Mouse (Mus musculus) right cerebral cortex, postnatal 14 days (tissue): Measurements from ENCODE around the gene Grik4.

ENCODE experiments used
- DNase-seq: peaks from one replicate; pipeline ENCODE4 v3.0.0; 2022

Grik4 gene

DNA sequence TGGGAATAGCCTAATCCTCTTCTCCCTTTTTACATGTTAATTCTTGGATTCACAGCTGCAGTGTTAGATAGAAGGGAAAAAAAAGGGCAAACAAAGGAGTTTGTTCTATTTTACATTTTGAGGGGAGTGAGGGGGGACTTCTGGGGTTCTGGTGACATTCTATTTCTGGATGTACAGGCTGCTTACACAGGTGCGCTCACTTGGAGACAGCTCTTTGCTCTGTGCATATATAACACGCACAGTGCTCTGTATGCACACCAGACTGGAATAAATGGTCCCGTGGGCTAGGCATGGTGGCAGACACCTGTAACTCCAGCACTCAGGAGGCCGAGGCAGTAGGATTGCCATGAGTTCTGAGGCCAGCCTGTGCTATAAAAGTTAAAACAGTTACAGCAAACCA lies 292.0 kb downstream of the Grik4 start:
- no peak for DNase-seq

DNA sequence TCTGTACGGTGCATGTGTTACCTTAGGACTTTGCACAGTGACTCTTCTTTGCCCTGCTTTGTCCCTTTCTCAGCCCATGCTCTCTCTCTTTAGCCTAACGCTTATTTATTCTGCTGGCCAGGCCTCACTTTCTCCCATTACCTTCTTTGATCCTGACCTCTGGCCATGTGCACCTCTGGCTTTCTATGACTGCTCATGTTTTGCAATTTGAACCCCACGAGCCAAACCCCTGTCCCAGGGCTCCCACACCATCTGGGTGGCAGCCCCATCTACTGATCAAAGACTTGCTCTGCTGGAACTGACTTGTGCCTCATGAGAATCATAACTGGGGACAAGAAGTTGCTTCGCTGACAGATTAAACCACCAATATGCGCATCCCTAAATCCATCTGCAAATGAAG lies 294.4 kb downstream of the Grik4 start:
- no peak for DNase-seq

DNA sequence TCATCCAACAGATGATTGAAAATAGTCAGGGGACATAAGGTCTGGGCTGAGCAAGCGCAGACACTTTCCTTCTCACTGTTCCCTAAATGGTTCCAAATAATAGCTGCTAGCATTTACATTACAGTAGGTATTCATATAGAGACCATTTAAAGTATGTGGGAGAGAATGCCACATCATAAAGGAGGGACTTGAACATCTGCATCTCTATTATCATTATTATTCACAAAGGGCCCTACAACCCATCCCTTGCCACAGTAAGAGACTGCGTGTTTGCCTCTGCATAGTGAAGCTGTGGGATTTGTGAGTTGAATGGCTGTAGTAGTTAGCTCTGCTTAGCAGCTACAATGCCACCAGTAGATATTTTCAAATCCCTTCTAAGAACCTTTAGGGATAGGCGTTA lies 296.2 kb downstream of the Grik4 start:
- no peak for DNase-seq

DNA sequence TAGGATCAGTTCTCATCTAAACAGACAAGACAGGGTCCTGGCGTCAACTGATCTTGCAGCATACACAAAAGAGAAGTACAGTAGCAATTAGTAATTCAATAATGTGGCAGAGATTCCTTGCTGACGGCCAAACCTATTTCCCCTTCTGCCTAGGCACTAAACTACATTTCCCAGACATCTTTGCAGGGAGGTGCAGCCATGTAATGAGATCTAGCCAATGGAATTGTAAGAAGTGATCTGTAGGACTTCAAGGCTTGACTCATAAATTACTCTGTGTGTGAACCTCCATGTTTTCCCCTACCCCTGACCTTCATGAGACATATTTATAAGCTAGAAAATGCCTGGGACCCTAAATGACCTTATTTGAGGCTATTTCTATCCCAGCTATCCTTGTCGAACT lies 296.7 kb downstream of the Grik4 start:
- DNase-seq, result no peak

DNA sequence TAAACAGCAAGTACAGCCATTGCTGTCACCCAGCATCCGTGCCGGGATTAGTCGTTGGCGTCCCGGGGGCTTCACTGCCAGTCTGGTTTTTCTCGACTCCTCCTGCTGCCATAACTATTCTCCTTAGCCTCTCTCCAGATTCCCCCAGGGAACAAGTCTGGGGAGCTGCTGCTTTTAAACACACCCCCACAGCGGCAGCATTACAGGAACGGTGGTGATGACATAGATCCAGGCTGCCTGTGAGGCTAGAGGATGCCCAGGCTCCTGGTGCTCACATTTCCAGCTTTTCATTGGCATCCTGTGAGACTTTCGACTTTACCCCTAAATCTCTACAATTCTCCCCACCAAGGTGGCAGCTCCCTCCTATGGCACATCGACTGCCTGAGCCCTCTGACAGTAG lies 297.5 kb downstream of the Grik4 start:
- DNase-seq, result no peak

DNA sequence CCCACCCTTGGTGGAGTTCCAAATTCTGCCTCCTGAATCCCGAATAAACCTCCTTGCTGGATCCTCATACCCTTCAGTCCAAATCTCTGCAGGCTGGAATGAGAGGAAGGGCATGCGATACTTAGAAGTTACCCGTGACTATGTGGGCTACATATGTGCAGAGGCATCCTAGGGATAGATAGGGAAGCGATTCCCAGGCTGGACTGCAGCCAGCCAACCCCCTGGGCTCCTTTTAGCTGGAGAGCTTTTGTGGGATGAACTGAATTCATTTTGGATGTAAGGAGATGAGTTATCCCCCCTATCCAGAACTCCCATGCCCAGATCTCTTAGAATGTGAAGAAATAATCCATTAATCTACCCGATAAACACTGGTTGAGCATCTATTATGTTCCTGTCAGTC lies 299.1 kb downstream of the Grik4 start:
- peak; percentile 57 for DNase-seq

DNA sequence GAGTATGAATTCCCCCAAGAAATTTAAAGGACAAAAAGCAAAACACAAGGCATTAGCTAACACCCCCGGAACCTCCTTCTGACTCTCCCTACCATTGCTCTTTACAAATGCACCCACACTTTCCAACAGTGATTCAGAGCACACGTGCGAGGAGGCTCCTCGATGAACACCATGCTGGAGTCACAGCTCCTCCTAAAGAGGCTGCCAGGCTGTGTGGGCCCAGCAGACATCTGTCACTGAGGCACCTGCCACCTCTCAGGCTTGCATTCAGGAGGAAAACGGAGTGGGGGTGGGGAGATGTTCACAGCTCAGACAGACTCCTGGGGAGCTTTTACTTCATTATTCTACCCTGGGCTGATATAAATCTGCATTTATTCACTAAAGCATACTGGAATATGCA lies 301.5 kb downstream of the Grik4 start:
- DNase-seq, result peak; percentile 77

DNA sequence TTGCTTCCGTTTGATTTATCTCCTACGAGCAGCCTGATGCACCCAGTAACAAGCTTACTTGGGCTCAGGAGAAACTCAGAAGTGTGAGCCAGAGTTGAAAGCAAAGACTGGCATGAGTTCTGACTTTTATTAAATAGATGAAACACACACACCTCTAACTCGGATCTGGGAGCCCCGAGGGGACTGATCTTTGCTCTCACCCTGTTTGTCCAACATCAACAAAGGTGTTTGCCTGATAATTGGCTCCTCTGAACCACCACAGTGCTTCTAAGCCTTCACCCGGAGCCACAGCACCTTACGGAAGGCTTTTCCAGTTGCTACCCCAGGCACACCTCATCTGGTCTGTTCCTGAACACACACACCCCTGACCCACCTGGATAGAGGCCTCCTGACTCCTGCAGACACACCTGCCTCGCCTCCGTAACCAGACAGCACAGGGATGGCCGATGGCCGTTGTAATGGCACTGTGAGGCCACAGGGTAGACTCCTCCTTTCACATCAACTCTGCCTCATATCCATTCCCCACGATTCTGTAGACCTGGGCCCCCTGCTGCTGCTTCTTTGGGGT lies 302.7 kb downstream of the Grik4 start:
- DNase-seq, result no peak

DNA sequence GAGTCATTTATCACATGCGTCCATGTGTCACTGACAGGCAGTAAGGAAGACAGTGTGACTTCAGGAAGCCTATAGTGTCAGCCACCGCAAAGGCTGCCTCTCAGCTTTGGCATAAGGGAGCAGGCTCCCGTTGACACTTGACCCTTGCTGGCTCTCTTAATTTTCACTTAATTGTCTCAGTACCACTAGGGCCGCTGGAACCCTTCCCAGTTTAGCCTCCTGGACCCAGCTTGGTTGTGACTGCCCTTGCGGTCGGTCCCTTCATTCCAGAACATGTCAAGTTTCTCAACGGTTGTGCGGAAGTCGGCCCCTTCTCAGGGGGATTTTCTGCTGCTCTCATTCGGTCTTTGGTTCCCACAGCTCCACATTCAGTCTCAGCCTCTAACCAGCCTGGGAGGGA lies 307.8 kb downstream of the Grik4 start:
- no peak for DNase-seq

DNA sequence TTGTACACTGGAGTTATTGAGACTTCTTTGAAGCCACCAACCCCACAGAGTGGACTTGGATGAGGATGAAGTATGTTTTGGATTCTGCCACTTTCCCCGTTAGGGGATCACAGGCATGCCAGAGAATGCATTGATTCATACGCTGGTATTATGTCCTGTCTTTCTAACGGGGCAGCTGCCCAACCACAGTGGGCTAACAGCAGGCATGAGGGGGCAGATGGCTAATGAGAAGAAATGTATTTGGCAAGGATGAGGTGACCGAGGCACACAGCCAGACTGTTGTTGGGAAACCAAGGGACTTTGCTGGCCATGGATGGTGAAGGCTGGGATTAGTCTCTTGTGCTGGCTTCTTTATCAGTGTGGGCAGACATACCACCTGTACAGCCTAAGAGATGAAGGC lies 312.8 kb downstream of the Grik4 start:
- DNase-seq, result no peak

DNA sequence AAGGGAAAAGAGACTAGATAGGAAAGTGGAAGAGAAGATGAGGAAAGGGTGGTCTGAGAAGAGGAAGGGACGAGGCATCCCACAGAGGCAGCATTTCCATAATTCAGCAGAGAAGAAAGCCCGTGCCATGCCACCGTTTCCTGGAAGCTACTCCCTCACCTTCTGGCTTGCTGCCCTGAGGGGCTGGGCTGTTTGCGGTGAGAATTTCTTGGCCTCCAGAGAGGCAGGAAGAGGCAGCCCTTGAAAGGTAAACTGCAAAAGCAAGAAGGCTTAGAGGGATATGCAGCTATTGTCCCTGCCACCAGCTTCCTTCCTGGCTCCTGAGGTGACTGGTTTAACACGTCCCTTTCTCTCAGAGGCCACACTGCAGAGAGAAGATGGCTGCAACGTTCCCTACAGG lies 316.7 kb downstream of the Grik4 start:
- no peak for DNase-seq

DNA sequence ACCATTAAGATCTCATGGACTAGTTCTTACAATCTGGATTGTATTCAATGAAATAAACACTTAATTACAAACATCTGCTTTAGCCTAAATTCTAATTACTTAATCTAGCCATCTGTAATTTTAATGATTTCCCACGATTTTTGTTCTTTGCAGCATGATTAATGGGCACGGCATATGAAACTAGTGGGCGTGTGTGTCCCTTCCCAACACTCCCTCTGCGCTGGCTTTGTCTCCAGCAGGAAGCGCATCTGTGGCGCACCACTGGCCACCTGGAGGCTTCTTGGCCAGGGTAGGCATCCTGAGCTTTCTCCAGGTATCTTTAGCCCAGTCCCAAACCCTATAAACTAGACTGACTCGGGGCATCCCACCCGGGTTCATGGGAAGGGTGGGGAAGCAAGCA lies 317.1 kb downstream of the Grik4 start:
- DNase-seq, result no peak

DNA sequence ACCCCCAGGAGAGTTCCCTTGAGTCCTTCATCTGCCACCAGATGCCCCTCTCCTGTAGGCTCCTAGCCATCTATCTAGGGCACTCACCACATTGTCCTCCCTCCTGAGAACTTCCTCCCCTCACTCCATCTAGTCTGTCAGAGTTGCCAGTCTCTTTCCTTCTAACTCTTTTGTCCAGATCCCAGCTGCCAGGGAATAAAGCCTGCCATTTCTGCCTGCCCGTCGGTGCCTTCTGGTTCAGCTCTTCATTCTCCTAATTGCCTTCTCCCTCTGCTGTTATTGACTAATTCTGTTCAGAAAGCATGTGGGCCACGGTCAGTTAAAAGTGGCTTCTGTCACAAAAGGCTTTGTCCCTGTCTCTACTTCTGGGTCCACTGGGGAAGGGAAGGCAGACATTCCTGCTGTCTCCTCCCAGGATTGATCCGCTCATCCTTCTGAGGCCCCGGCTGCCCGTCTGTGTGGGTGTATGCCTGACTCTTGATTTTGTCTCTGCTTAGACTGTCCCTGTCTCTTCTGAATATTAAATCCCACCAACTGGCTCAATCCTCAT lies 318.0 kb downstream of the Grik4 start:
- no peak for DNase-seq

DNA sequence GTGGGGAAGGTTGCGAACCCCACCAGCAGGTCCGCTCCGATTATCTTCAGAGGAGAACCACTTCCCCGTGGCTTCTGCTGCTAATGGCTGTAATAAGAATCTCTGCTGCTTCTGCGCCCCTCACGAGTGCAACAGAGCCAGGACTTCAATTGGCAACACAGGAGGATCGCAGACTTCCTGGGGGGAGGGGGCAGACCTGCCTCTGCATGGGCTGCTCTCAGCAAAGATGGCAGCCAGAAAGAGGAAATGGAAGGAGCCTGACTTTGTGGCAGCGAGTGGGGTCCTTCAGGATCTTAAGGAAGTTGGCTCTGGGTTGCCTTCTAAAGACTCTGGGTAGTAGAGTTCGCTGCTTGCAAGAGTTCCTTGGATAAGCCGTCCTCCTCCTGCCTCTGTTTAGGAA lies 329.9 kb downstream of the Grik4 start:
- DNase-seq, result no peak

DNA sequence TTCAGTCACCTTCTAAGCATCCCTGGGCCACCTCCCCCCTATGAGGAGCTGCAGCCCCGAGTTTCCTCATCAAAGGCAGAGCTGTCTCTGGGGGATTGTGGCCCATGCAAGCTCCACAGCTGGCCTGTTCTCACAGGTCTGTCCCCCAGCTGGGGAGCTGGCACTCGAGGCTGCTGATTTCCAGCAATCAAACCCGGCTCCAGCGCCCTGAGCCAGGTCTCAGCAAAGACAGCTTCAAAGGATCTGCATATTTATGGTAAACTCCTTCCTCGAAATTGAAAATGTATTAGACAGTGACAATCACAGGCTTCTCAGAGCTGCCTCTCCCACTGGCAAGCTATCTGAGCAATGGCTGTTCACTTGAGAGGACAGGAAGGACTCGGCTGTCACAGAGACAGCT lies 330.5 kb downstream of the Grik4 start:
- no peak for DNase-seq

DNA sequence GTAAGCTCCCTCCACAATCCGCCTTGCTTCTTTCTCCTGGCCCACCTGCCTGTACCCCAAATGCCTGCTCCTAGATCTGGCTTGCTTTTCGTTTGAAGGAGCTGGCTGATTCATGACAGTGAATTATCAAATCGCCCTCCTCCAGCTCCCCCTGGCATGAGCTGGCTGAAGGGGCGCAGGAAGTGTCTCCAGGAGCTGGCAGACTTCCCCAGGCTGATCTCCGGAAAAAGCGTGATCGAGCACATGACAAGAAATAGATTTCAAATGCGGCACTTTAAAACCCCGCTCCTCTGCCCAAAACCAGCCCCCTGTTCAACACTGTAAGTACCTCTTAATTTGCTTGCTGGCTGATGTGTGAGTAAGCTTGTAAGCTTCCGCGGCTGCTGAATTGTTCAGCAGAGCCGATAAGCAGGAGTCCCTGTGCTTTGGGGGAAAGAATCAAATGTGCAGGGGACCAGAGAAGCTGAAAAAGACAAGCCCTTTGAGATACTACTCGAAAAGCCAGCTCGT lies 331.8 kb downstream of the Grik4 start:
- no peak for DNase-seq

DNA sequence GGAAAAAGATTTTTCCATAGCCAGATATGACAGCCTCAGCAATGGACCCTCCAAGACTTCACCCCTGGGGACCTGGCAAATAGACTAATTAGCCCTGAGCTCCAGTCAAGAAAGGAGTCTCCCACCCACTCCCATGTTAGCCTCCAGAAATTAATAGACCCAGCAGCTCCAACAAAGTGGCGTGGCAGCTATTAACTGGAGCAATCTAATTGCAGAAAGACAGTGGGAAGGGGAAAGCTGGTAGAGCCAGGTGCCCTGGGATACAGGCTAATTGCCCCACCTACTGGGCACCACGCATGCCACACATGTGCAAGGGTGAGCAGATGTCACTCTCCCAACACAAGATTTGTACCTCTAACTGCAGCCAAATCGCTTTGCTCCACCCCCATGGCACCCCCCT lies 342.8 kb downstream of the Grik4 start:
- DNase-seq, result no peak

DNA sequence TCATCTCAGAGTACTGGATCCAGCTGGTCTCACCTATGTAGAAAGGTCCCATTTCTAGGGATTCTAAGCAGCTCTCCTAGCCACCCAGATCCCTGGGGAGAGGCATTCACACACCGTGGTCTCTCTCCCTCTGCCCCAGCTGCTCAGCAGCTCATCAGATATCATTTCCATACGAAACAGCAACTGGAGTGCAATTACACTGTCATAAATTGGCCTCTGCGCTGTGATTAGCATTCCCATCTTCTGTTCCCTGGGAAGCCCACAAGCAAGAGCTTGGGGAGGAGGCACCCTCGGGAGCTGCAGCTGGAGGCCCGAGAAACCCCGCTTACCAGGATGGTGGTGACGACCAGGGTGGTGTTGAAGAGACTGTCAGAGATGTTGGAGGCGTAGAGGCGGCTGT lies 346.8 kb downstream of the Grik4 start:
- no peak for DNase-seq

DNA sequence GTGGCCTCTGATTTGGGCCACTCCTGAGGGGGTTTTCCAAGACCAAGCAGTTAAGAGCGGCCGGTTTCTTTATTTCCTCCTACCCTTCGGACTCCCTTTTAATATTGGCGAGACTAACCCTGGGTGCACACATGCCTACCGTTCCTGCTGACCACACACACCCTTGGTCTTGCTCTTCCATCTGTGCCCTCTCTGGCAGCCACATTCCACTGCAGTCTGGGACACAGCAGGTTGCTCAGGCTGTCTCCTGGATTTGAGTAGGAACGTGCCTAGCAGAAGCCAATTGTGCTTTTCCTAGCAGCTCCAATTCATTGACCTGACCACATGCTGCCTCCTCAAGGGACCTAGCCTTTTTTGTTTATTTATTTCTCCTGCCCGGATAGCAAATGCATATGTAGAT lies 365.8 kb downstream of the Grik4 start:
- no peak for DNase-seq

DNA sequence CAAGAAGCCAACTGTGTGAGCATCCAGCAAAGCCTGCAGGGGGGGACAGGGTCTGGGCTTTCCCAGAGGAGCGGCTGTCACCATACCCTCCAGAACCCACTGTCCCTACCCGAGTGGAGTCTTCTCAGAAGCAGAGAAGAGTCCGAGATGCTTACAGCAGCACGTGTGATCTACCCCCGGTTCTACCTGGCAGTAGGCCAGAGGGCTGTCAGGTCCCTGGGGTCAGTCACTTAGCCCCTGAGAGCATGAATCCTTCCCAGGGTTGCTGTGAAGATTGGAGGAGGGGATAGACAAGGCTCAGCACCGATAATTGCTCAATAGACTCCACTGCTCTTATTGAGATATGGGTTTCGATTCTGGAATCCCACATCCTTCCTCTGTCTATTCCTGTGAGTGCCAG lies 366.2 kb downstream of the Grik4 start:
- DNase-seq, result no peak

DNA sequence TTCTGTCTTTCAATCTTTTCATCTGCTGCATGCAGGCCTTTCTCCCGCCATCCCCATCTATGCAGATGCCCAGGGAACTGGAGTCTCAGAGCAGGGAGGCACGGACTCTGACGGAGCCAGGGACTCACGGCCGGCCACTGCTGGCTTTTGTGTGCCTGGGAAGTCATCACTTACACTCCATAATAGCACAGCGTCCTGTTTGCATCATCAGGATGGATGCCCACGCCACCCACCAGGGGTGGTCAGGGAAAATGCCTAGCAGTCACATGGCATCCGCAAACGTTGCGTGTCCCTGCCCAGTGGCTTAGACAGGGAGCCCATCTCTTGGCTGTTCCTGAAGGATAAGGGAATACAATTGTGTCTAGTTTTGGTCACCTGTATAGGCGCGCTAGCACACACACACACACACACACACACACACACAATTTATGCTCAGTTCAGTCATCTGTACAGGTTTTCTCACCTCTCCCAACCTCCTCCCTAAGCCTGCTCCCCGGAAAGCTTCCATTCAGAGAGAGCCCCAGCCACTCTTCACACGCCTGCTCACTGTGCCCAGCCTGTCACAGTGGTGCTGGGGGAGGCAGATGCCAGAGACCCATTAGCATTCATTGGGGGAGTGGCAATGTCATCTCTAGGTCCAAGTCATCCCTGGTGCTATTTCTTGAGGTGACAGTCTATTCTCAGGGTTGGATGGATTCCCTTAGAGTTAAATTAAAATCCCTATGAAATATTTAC lies 370.5 kb downstream of the Grik4 start:
- DNase-seq, result peak; percentile 14

DNA sequence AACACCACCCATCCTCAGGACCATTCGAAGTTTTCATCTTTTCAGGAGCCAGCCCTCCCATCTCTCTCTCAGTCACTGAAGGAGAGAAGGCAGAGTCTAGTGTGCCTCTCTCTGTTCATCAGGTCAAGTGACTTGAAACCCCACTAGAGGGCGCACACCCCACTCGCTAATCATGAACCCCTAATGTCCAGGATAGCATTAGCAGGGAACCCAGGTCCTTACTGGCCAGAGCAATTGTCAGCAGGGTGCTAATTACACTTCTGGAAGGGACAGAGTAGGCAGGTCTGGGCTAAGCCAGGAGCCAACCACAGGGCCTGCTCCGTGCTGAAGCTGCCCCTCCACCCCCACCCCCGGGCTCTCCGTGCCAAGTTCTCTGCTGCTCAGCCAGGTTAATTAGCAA lies 371.1 kb downstream of the Grik4 start:
- peak; percentile 69 for DNase-seq

DNA sequence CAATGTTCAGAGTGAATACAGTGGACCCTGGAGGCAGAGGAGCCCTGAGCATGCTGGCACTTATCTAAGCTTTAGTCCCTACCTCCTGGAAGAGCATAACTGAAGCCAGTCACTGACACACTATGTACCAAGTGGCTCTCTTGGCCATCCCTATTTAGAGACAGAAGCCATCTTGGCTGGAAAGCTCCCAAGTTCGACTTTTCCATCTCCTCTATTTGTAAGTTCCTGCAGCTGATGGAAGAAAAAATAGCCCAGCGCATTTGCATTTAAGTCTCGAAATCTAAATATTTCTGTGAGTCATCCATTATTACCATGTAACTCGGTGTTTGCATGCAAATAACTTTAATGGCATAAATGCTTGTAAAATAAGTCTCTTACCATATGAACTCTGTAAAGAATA lies 378.4 kb downstream of the Grik4 start:
- no peak for DNase-seq

DNA sequence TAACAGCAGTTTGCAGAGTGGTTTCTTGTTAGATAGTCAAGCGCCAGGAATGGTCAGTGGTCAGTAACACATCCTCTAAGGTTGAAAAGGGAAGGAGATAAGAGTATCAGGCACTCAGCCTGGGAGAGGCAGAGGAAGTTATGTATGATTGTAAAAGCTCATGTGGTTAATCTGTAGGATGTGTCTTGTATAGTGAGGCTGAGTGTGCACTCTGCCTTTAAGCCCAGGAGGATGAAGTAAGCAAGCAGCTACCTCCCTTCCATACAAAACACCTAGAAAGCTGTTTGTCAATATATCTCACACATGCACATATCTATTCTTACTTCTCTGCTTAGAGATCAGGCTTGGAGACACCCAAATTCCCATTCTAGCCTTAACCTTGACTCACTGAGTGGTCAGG lies 389.1 kb downstream of the Grik4 start:
- no peak for DNase-seq

DNA sequence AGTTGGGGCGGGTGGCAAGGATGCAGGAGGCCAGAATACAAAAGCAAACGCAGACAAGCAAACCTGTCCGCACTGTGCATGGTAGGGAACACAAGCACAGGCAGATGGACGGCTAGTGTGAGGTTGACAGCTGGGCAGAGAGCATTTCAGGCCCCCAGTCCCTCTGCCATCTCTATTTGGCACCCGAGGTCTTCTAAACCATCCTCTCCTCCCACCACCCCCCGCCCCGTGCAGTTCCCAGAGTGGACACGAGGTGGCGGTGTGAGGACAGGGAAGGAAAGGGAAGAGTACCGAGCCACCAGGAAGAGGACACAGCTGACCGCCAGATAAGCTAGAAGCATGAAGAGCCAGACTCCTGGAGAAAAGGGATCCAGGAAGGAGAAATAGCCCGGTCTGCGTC lies 394.2 kb downstream of the Grik4 start:
- DNase-seq, result peak; percentile 84
